Mouse (Mus musculus) MN1 (cell line): Measurements from ENCODE around the gene Gucy2g.
"Not testable (repeated sequence)": the region's sequence is repeated elsewhere in the genome, so short reads cannot be mapped to it uniquely, and the experiment has no call there.

ENCODE experiments used
- DNase-seq: peaks from one replicate; pipeline ENCODE4 v3.0.0-alpha.2; 2016; ENCODE audit warnings: low spot score

The Gucy2g gene

GRCm38 (mm10) chr19:55164162-55164561 lies 76.9 kb downstream of the Gucy2g start:
- DNase-seq: no peak

GRCm38 (mm10) chr19:55162271-55162670 lies 78.8 kb downstream of the Gucy2g start:
- no peak for DNase-seq

GRCm38 (mm10) chr19:55159826-55160225 lies 81.2 kb downstream of the Gucy2g start:
- DNase-seq: no peak

GRCm38 (mm10) chr19:55158606-55159005 lies 82.4 kb downstream of the Gucy2g start:
- no peak for DNase-seq

- DNase-seq: no peak
Measured at GRCm38 (mm10) chr19:55157029-55157428, 84.0 kb downstream of the Gucy2g start.

- no peak for DNase-seq
Measured at GRCm38 (mm10) chr19:55152983-55153382, 88.1 kb downstream of the Gucy2g start.

GRCm38 (mm10) chr19:55152274-55152673 lies 88.8 kb downstream of the Gucy2g start:
- not testable (repeated sequence) for DNase-seq

- no peak for DNase-seq
Measured at GRCm38 (mm10) chr19:55149646-55150045, 91.4 kb downstream of the Gucy2g start.

GRCm38 (mm10) chr19:55148109-55148508 lies 92.9 kb downstream of the Gucy2g start:
- no peak for DNase-seq
